Mouse (Mus musculus) heart, embryonic 16.5 days (tissue): ENCODE measurements around the gene Rhbdl2. TPM values are rescaled to one million over a fixed set of nuclear protein-coding genes. Genes with fewer than 3 reads are reported as not detected.

Experiments used
- ATAC-seq: fragments of 200-750 bp; cut with Nextera tagmentation; replicated peaks from 2 replicates; pipeline ENCODE4 v1.8.0; 2017; ENCODE audit warnings: moderate number of reproducible peaks; ENCODE audit not compliant: insufficient read depth, low FRiP score; ENCODE audit errors: extremely low read depth
- H3K27ac ChIP-seq: fragments of 300-500 bp; sonication (generic); 2 replicates; pipeline ENCODE4 v1.5.1; 2014; ENCODE audit warnings: mild to moderate bottlenecking, low read length, control low read depth, moderate library complexity
- H3K27me3 ChIP-seq: fragments of 300-500 bp; sonication (generic); 2 replicates; pipeline ENCODE4 v1.6.1; 2014; ENCODE audit warnings: low read length, mixed read lengths; ENCODE audit not compliant: control insufficient read depth, insufficient read depth
- H3K36me3 ChIP-seq: fragments of 300-500 bp; sonication (generic); 2 replicates; pipeline ENCODE4 v1.6.1; 2014; ENCODE audit not compliant: control insufficient read depth, insufficient read depth
- H3K4me1 ChIP-seq: fragments of 300-500 bp; sonication (generic); 2 replicates; pipeline ENCODE4 v1.6.1; 2014; ENCODE audit warnings: low read length, mixed read lengths; ENCODE audit not compliant: control insufficient read depth, insufficient read depth
- H3K4me2 ChIP-seq: fragments of 300-500 bp; sonication (generic); 2 replicates; pipeline ENCODE4 v1.6.1; 2014; ENCODE audit warnings: low read depth, mild to moderate bottlenecking, control low read depth, low read length
- H3K4me3 ChIP-seq: fragments of 300-500 bp; sonication (generic); 2 replicates; pipeline ENCODE4 v1.5.1; 2014; ENCODE audit warnings: mild to moderate bottlenecking, control low read depth, low read length
- H3K9ac ChIP-seq: fragments of 300-500 bp; sonication (generic); 2 replicates; pipeline ENCODE4 v1.6.1; 2014; ENCODE audit warnings: low read length, control low read depth
- H3K9me3 ChIP-seq: fragments of 300-500 bp; sonication (generic); replicated peaks from 2 replicates; pipeline ENCODE4 v1.6.1; 2016; ENCODE audit warnings: low read length; ENCODE audit not compliant: control insufficient read depth
- WGBS: fragments of 180-500 bp; shearing (Covaris S2); extraction: QIAGEN DNeasy Blood & Tissue Kit; methylation state at CpG from one replicate; pipeline ENCODE4 v1.1.7; 2014; 5-methylcytosine and 5-hydroxymethylcytosine counted together
- polyA plus RNA-seq: library from polyadenylated mRNA; unstranded; fragments of >200 nt; fragmentation: Nextera tagmentation; extraction: Ambion mirVana; gene quantifications from 2 replicates; pipeline ENCODE4 v1.2.1, GENCODE M21; 2015

Gene Rhbdl2
- polyA plus RNA-seq, 1 experiment from 2014 or later: 4.1 TPM

GRCm38 (mm10) chr4:123758306-123758705 is 29.4 kb upstream of the Rhbdl2 start:
- WGBS: 47% methylated on average over 4 of the region's 4 CpGs
- no peak overlapping the region for H3K4me3 ChIP-seq
- H3K4me2 ChIP-seq: no peak overlapping the region
- H3K27ac ChIP-seq: no peak overlapping the region
- no peak overlapping the region for H3K9ac ChIP-seq
- H3K4me1 ChIP-seq: no peaks in the 10 kb centered on the region
- H3K27me3 ChIP-seq: no peaks in the 10 kb centered on the region
- H3K36me3 ChIP-seq: no peaks in the 10 kb centered on the region
- ATAC-seq: no peak
- no peaks in the 10 kb centered on the region for H3K9me3 ChIP-seq

- no peak for ATAC-seq
- H3K27me3 ChIP-seq: no peaks in the 10 kb centered on the region
- no peaks in the 10 kb centered on the region for H3K36me3 ChIP-seq
- no peak overlapping the region for H3K27ac ChIP-seq
- no peaks in the 10 kb centered on the region for H3K4me1 ChIP-seq
- H3K9ac ChIP-seq: no peak overlapping the region
- H3K4me3 ChIP-seq: no peak overlapping the region
- H3K9me3 ChIP-seq: no peaks in the 10 kb centered on the region
- 67% methylated on average over 6 of the region's 6 CpGs for WGBS
- H3K4me2 ChIP-seq: no peak overlapping the region
These were observed 22.6 kb upstream of the Rhbdl2 start for GRCm38 (mm10) chr4:123765071-123765470.

GRCm38 (mm10) chr4:123767807-123768206 is 19.9 kb upstream of the Rhbdl2 start:
- Histone ChIP-seq H3K27me3 (no peaks in the 10 kb centered on the region), H3K36me3 (no peaks in the 10 kb centered on the region), H3K4me2 (no peak overlapping the region), H3K9me3 (no peaks in the 10 kb centered on the region), H3K9ac (no peak overlapping the region), H3K27ac (no peak overlapping the region), H3K4me1 (no peaks in the 10 kb centered on the region), H3K4me3 (no peak overlapping the region)
- WGBS: 60% methylated on average over 3 of the region's 3 CpGs
- ATAC-seq: no peak

- Histone ChIP-seq H3K4me3 (no peak overlapping the region), H3K27ac (no peak overlapping the region), H3K4me1 (no peaks in the 10 kb centered on the region), H3K4me2 (no peak overlapping the region), H3K27me3 (no peaks in the 10 kb centered on the region), H3K9ac (no peak overlapping the region), H3K36me3 (no peaks in the 10 kb centered on the region), H3K9me3 (no peaks in the 10 kb centered on the region)
- WGBS: 75% methylated on average over 4 of the region's 4 CpGs
- no peak for ATAC-seq
These were observed 19.4 kb upstream of the Rhbdl2 start for GRCm38 (mm10) chr4:123768234-123768633.

GRCm38 (mm10) chr4:123792666-123793065 is 5.0 kb downstream of the Rhbdl2 start:
- 66% methylated on average over 2 of the region's 2 CpGs for WGBS
- Histone ChIP-seq H3K9ac (no peak overlapping the region), H3K4me2 (no peak overlapping the region), H3K27ac (no peak overlapping the region), H3K4me1 (peaks cover 10% of the 10 kb centered on the region), H3K9me3 (no peaks in the 10 kb centered on the region), H3K4me3 (no peak overlapping the region), H3K27me3 (no peaks in the 10 kb centered on the region), H3K36me3 (no peaks in the 10 kb centered on the region)
- ATAC-seq: no peak

- Histone ChIP-seq H3K4me3 (no peak overlapping the region), H3K36me3 (no peaks in the 10 kb centered on the region), H3K27me3 (no peaks in the 10 kb centered on the region), H3K4me1 (peaks cover 5% of the 10 kb centered on the region), H3K4me2 (no peak overlapping the region), H3K9ac (no peak overlapping the region), H3K9me3 (no peaks in the 10 kb centered on the region), H3K27ac (no peak overlapping the region)
- 89% methylated on average over 6 of the region's 6 CpGs for WGBS
- no peak for ATAC-seq
These were observed 5.5 kb downstream of the Rhbdl2 start for GRCm38 (mm10) chr4:123793136-123793535.

GRCm38 (mm10) chr4:123795057-123795456 is 7.4 kb downstream of the Rhbdl2 start:
- H3K9me3 ChIP-seq: no peaks in the 10 kb centered on the region
- no peaks in the 10 kb centered on the region for H3K4me1 ChIP-seq
- no peak overlapping the region for H3K27ac ChIP-seq
- no peak overlapping the region for H3K9ac ChIP-seq
- H3K4me2 ChIP-seq: no peak overlapping the region
- H3K4me3 ChIP-seq: no peak overlapping the region
- H3K36me3 ChIP-seq: no peaks in the 10 kb centered on the region
- WGBS: 71% methylated on average over 2 of the region's 2 CpGs
- ATAC-seq: no peak
- no peaks in the 10 kb centered on the region for H3K27me3 ChIP-seq

- no peak overlapping the region for H3K4me2 ChIP-seq
- ATAC-seq: no peak
- H3K27ac ChIP-seq: no peak overlapping the region
- 89% methylated on average over 3 of the region's 3 CpGs for WGBS
- H3K9me3 ChIP-seq: no peaks in the 10 kb centered on the region
- H3K9ac ChIP-seq: no peak overlapping the region
- no peak overlapping the region for H3K4me3 ChIP-seq
- H3K4me1 ChIP-seq: no peaks in the 10 kb centered on the region
- H3K36me3 ChIP-seq: no peaks in the 10 kb centered on the region
- H3K27me3 ChIP-seq: no peaks in the 10 kb centered on the region
These were observed 9.7 kb downstream of the Rhbdl2 start for GRCm38 (mm10) chr4:123797403-123797802.

- no peak overlapping the region for H3K4me2 ChIP-seq
- no peak overlapping the region for H3K27ac ChIP-seq
- 73% methylated on average over 7 of the region's 7 CpGs for WGBS
- no peaks in the 10 kb centered on the region for H3K27me3 ChIP-seq
- no peak overlapping the region for H3K4me3 ChIP-seq
- no peak for ATAC-seq
- H3K36me3 ChIP-seq: no peaks in the 10 kb centered on the region
- no peaks in the 10 kb centered on the region for H3K9me3 ChIP-seq
- H3K4me1 ChIP-seq: no peaks in the 10 kb centered on the region
- H3K9ac ChIP-seq: no peak overlapping the region
These were observed 10.2 kb downstream of the Rhbdl2 start for GRCm38 (mm10) chr4:123797856-123798255.

GRCm38 (mm10) chr4:123803642-123804041 is 16.0 kb downstream of the Rhbdl2 start:
- Histone ChIP-seq H3K4me3 (no peak overlapping the region), H3K27me3 (no peaks in the 10 kb centered on the region), H3K4me1 (no peaks in the 10 kb centered on the region), H3K4me2 (no peak overlapping the region), H3K9ac (no peak overlapping the region), H3K9me3 (peaks cover 4% of the 10 kb centered on the region; the same call in 1 of the 2 replicates), H3K27ac (no peak overlapping the region), H3K36me3 (no peaks in the 10 kb centered on the region)
- no peak for ATAC-seq
- WGBS: 48% methylated on average over 6 of the region's 6 CpGs
